Mouse (Mus musculus) embryonic facial prominence, embryonic 12.5 days (tissue): Measurements from ENCODE around the gene Acer3. TPM values are rescaled to one million over a fixed set of nuclear protein-coding genes. Genes with fewer than 3 reads are reported as not detected.

ENCODE experiments used
- ATAC-seq: fragments of 200-750 bp; cut with Nextera tagmentation; 2 replicates; pipeline ENCODE4 v1.8.0; 2017; ENCODE audit not compliant: insufficient number of reproducible peaks, insufficient read depth, low FRiP score, low TSS enrichment
- H3K27ac ChIP-seq: fragments of 300-500 bp; sonication (generic); 2 replicates; pipeline ENCODE4 v1.5.1; 2016; ENCODE audit warnings: mild to moderate bottlenecking
- H3K27me3 ChIP-seq: fragments of 300-500 bp; sonication (generic); 2 replicates; pipeline ENCODE4 v1.6.1; 2016; ENCODE audit warnings: mild to moderate bottlenecking, moderate library complexity
- H3K36me3 ChIP-seq: fragments of 300-500 bp; sonication (generic); 2 replicates; pipeline ENCODE4 v1.6.1; 2016; ENCODE audit warnings: mild to moderate bottlenecking
- H3K4me1 ChIP-seq: fragments of 300-500 bp; sonication (generic); 2 replicates; pipeline ENCODE4 v1.6.1; 2016
- H3K4me2 ChIP-seq: fragments of 300-500 bp; sonication (generic); replicated peaks from 2 replicates; pipeline ENCODE4 v1.6.1; 2016; ENCODE audit warnings: mild to moderate bottlenecking, moderate library complexity
- H3K4me3 ChIP-seq: fragments of 300-500 bp; sonication (generic); 2 replicates; pipeline ENCODE4 v1.5.1; 2016; ENCODE audit warnings: mild to moderate bottlenecking
- H3K9ac ChIP-seq: fragments of 300-500 bp; sonication (generic); 2 replicates; pipeline ENCODE4 v1.6.1; 2016; ENCODE audit warnings: mild to moderate bottlenecking, moderate library complexity
- H3K9me3 ChIP-seq: fragments of 300-500 bp; sonication (generic); 2 replicates; pipeline ENCODE4 v1.6.1; 2016; ENCODE audit warnings: mild to moderate bottlenecking, moderate library complexity
- WGBS: fragments of 180-500 bp; shearing (Covaris S2); methylation state at CpG from one replicate; pipeline ENCODE4 v1.1.7; 2016; 5-methylcytosine and 5-hydroxymethylcytosine counted together
- polyA plus RNA-seq: library from polyadenylated mRNA; unstranded; fragments of >200 nt; fragmentation: Nextera tagmentation; extraction: Ambion mirVana; gene quantifications from 2 replicates; pipeline ENCODE4 v1.2.1, GENCODE M21; 2016

Acer3 gene
- polyA plus RNA-seq, 1 experiment from 2014 or later, result 24.1 TPM

- no peak overlapping the region for H3K4me3 ChIP-seq
- no peak overlapping the region for H3K9ac ChIP-seq
- no peak for ATAC-seq
- no peak overlapping the region for H3K27ac ChIP-seq
- no peaks in the 10 kb centered on the region for H3K27me3 ChIP-seq
- no peaks in the 10 kb centered on the region for H3K36me3 ChIP-seq
- H3K4me1 ChIP-seq, result no peaks in the 10 kb centered on the region
- H3K4me2 ChIP-seq, result no peak overlapping the region
- no peaks in the 10 kb centered on the region for H3K9me3 ChIP-seq
- WGBS, result 86% methylated on average over 2 of the region's 2 CpGs
These were observed 68.5 kb downstream of the Acer3 start for GRCm38 (mm10) chr7:98252520-98252919.

DNA sequence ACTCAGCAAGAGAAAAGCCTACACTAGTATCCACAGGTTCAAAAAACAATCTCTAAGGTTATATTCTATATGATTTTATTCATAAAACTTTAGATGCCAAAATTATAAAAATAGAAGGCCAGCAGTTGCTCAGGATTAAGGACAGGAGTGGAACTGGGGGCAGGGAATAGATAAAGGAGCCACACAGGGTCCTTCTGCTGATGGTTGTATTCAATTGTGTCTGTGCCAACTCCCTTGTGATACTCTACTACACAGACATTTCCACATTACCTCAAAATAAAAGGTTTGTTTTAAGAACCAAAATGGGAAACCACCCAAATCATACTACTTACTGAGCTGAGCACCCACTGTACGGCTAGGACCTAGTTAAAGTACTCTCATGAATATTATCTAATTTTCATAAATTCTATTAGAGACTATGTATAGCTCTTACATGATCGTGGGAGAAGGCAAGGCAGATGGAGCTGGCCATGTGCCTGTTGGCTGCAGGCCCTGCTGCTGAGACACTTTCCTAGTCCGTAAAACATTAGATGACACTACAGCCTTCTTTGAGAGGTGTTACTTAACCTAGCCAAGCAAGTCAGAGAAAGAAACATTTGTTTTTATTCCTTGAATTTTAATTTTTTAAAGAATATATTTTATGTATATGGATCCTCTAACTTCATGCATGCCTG lies 84.2 kb downstream of the Acer3 start:
- H3K36me3 ChIP-seq, result no peaks in the 10 kb centered on the region
- no peaks in the 10 kb centered on the region for H3K9me3 ChIP-seq
- H3K27ac ChIP-seq, result no peak overlapping the region
- WGBS, result 90% methylated on average over 3 of the region's 3 CpGs
- H3K27me3 ChIP-seq, result no peaks in the 10 kb centered on the region
- H3K9ac ChIP-seq, result no peak overlapping the region
- H3K4me2 ChIP-seq, result no peak overlapping the region
- no peaks in the 10 kb centered on the region for H3K4me1 ChIP-seq
- H3K4me3 ChIP-seq, result no peak overlapping the region
- ATAC-seq, result no peak

DNA sequence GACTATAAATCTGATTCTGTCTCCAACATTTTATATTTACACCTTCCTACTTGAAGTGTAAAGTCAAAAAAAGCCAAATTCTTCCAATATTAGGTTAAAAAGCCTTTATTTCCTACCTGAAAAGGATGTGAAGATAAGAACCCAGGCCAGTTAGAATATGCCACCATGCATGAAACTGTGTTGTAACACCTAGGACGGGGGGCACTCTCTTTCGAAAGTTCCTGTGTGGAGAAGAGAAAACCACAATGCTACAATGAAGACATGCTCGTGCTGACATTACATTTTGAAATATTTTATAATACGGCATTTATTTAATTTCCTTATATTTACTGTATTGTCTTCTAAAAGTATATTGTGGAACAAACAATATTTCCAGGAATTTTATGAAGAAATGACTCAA lies 97.2 kb downstream of the Acer3 start:
- Histone ChIP-seq H3K9me3 (no peaks in the 10 kb centered on the region), H3K9ac (no peak overlapping the region), H3K4me2 (no peak overlapping the region), H3K27me3 (no peaks in the 10 kb centered on the region), H3K27ac (no peak overlapping the region), H3K4me3 (no peak overlapping the region), H3K36me3 (no peaks in the 10 kb centered on the region), H3K4me1 (no peaks in the 10 kb centered on the region)
- no peak for ATAC-seq
- 92% methylated on average over 4 of the region's 4 CpGs for WGBS

DNA sequence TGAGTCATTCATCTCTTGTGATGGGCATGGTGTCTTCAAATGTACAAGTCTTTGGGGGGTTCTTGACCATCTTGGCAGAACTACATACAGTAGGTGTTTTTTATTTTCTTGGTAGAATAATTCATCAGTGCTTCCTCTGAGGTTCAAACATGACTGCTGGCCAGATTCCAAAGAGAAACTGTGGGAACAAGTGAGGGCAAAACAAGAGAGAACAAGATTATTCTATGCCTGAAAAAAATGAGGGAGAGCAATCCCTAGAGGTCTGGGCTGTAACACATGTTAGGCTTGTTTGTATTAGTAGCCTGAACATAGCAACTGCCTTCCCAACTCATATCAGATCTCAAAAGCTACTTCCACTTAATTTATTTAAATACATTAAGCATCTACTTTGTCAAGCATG lies 104.3 kb downstream of the Acer3 start:
- Histone ChIP-seq H3K4me3 (no peak overlapping the region), H3K4me2 (no peak overlapping the region), H3K27ac (no peak overlapping the region), H3K4me1 (no peaks in the 10 kb centered on the region), H3K27me3 (no peaks in the 10 kb centered on the region), H3K36me3 (no peaks in the 10 kb centered on the region), H3K9ac (no peak overlapping the region), H3K9me3 (no peaks in the 10 kb centered on the region)
- no peak for ATAC-seq

DNA sequence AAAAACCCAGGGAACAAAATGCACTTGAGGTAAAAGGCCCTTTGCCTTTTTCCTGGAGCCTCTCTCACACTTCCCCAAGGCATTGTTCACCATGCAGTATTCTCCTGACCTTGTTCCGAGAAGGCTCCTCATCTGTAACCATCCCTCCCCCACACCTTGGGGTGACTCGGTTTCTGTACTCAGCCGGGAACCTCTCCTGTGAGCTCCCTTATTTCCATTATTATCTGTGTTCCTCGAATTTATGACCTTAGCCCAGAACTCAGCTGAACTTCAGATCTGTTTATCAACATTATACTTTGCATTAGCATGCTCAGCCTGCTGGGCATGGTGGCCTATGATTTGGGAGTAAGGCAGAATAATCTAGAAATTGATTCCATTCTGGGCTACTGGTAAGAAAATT lies 118.1 kb downstream of the Acer3 start:
- no peak overlapping the region for H3K4me3 ChIP-seq
- no peak for ATAC-seq
- H3K36me3 ChIP-seq, result no peaks in the 10 kb centered on the region
- H3K9ac ChIP-seq, result no peak overlapping the region
- H3K27me3 ChIP-seq, result no peaks in the 10 kb centered on the region
- H3K9me3 ChIP-seq, result no peaks in the 10 kb centered on the region
- H3K4me2 ChIP-seq, result no peak overlapping the region
- H3K27ac ChIP-seq, result no peak overlapping the region
- WGBS, result 75% methylated on average over 4 of the region's 4 CpGs
- no peaks in the 10 kb centered on the region for H3K4me1 ChIP-seq

GRCm38 (mm10) chr7:98201493-98202028 lies 119.4 kb downstream of the Acer3 start:
- Histone ChIP-seq H3K27ac (no peak overlapping the region), H3K9ac (no peak overlapping the region), H3K36me3 (no peaks in the 10 kb centered on the region), H3K27me3 (peaks cover 2% of the 10 kb centered on the region), H3K4me2 (no peak overlapping the region), H3K4me3 (no peak overlapping the region), H3K4me1 (no peaks in the 10 kb centered on the region), H3K9me3 (no peaks in the 10 kb centered on the region)
- no peak for ATAC-seq
- 74% methylated on average over 5 of the region's 5 CpGs for WGBS

- Histone ChIP-seq H3K9ac (no peak overlapping the region), H3K4me1 (no peaks in the 10 kb centered on the region), H3K4me2 (no peak overlapping the region), H3K4me3 (no peak overlapping the region), H3K27ac (no peak overlapping the region), H3K9me3 (no peaks in the 10 kb centered on the region), H3K27me3 (peaks cover 13% of the 10 kb centered on the region), H3K36me3 (no peaks in the 10 kb centered on the region)
- 88% methylated on average over 3 of the region's 3 CpGs for WGBS
- ATAC-seq, result no peak
These were observed 120.6 kb downstream of the Acer3 start for GRCm38 (mm10) chr7:98200396-98200795.

GRCm38 (mm10) chr7:98199381-98199780 lies 121.6 kb downstream of the Acer3 start, which contains the start of gene B3gnt6:
Gene B3gnt6, minus strand, starts transcription at chr7:98199481.
- H3K4me3 ChIP-seq, result no peak within 1 kb of the TSS
- H3K27ac ChIP-seq, result no peak within 1 kb of the TSS
- no peak for ATAC-seq
- H3K27me3 ChIP-seq, result peaks cover 23% of the 10 kb centered on the region
- H3K4me1 ChIP-seq, result peaks cover under 1% of the 10 kb centered on the region; the same call in 1 of the 2 replicates
- H3K36me3 ChIP-seq, result no peaks in the 10 kb centered on the region
- 86% methylated on average over 4 of the region's 4 CpGs for WGBS
- no peak within 1 kb of the TSS for H3K9ac ChIP-seq
- H3K4me2 ChIP-seq, result no peak within 1 kb of the TSS
- H3K9me3 ChIP-seq, result no peaks in the 10 kb centered on the region

DNA sequence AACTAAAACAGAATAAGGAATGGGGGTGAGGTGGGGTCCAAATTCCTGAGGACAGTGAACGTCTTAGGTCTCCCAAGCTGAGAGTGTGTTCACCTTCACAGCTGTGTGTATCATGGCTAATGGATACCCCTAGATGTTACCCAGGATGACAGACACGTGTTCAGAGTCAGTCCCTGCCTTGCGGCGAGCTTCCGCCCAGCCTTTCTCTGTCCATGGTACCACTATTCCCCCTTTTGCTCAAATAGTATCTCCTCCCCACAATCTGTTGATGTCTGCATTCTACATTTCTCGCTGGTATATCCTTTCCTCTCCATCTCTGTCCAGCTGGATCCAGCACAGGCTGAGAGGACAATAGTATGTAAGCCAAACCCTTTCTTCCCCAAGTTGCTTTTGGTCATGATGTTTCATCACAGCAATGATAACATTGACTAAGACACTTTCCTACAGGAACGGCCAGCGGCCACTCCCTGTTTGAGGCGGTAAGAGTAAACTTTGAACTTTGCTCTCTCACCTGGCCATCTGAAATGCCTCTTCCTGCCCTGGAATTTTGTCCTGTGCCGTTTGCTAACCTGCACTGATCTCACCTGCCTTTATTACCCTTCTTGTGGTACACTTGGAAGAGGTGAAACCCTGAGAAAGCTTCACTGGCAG lies 125.7 kb downstream of the Acer3 start:
- no peaks in the 10 kb centered on the region for H3K9me3 ChIP-seq
- H3K36me3 ChIP-seq, result no peaks in the 10 kb centered on the region
- H3K4me2 ChIP-seq, result no peak overlapping the region
- H3K4me1 ChIP-seq, result peaks cover 11% of the 10 kb centered on the region
- no peak overlapping the region for H3K4me3 ChIP-seq
- no peak overlapping the region for H3K9ac ChIP-seq
- H3K27me3 ChIP-seq, result peaks cover 56% of the 10 kb centered on the region
- ATAC-seq, result no peak
- H3K27ac ChIP-seq, result no peak overlapping the region
- 37% methylated on average over 10 of the region's 10 CpGs for WGBS

DNA sequence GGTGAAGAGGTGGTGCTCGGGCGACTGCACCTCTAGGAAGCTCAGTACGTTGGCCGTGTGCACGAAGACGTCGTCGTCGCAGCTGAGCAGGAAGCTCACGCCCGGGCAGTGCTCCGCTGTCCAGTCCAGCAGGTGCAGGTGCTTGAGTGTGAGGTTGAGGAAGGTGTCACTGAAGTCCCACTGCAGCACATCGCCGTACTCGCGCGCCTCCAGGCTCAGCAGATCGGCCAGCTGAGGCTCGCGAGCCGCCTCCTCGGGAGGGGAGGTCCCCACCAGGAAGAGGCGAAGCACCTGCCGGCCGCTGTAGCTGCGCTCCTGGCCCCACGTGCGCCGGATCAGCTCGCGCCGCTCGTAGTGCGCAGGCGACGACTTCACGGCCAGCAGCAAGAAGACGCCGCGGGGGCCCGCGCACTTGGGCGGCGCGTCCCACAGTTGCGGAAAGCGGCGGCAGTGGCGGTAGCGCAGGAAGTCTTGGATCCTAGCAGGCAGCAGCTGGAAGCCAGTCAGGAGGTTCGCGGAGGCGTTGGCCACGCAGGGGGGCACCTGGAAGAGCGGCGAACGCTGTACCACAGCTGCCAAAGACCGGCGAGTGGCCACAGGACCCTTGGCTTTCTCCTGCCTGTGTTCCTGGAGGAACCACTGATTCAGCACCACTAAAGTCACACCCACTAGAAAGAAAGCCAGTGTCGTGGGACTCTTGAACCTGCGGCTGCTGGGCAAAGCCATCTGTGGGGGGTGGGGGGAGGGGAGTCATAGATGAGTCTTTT lies 126.8 kb downstream of the Acer3 start:
- 0 out of 2 replicates have a peak, but pooled peaks have one; percentile 65 for ATAC-seq
- Histone ChIP-seq H3K27ac (no peak overlapping the region), H3K9me3 (no peaks in the 10 kb centered on the region), H3K27me3 (peaks cover 56% of the 10 kb centered on the region), H3K9ac (0 out of 2 replicates have a peak overlapping the region, but pooled peaks have one; percentile 0), H3K4me1 (peaks cover 11% of the 10 kb centered on the region), H3K36me3 (no peaks in the 10 kb centered on the region), H3K4me3 (peak overlapping the region; percentile 34), H3K4me2 (peak overlapping the region; percentile 66)
- WGBS, result 2% methylated on average over 61 of the region's 61 CpGs

GRCm38 (mm10) chr7:98193515-98194025 lies 127.4 kb downstream of the Acer3 start:
- WGBS, result 7% methylated on average over 36 of the region's 36 CpGs
- Histone ChIP-seq H3K4me3 (peak overlapping the region; percentile 34), H3K4me1 (peaks cover 11% of the 10 kb centered on the region), H3K27ac (no peak overlapping the region), H3K27me3 (peaks cover 56% of the 10 kb centered on the region), H3K36me3 (no peaks in the 10 kb centered on the region), H3K9me3 (no peaks in the 10 kb centered on the region), H3K9ac (no peak overlapping the region), H3K4me2 (peak overlapping the region; percentile 66)
- peak; percentile 42; the same call in 1 of the 2 replicates for ATAC-seq
